Mouse (Mus musculus): Measurements from ENCODE around the gene Pitx2.

Pitx2 gene

GRCm38 (mm10) chr3:129216911-129217561 is 17.4 kb downstream of the Pitx2 start:
- DNase-seq (ENCODE audit: low spot score in 2 of 2) = no peak

- no peak for DNase-seq (ENCODE audit: low spot score in 2 of 2)
Measured at GRCm38 (mm10) chr3:129217862-129218370, 18.2 kb downstream of the Pitx2 start.

- DNase-seq (ENCODE audit: low spot score in 2 of 2) = no peak
Measured at GRCm38 (mm10) chr3:129218371-129218921, 18.8 kb downstream of the Pitx2 start.

- DNase-seq (ENCODE audit: low spot score in 2 of 2) = no peak
Measured at GRCm38 (mm10) chr3:129220086-129220670, 20.5 kb downstream of the Pitx2 start.

GRCm38 (mm10) chr3:129220681-129221379 is 21.2 kb downstream of the Pitx2 start:
- DNase-seq (ENCODE audit: low spot score in 2 of 2) = no peak

GRCm38 (mm10) chr3:129221380-129222260 is 21.9 kb downstream of the Pitx2 start:
- DNase-seq (ENCODE audit: low spot score in 2 of 2) = no peak

GRCm38 (mm10) chr3:129222448-129223290 is 23.0 kb downstream of the Pitx2 start:
- DNase-seq (ENCODE audit: low spot score in 2 of 2) = no peak

- no peak for DNase-seq (ENCODE audit: low spot score in 2 of 2)
Measured at GRCm38 (mm10) chr3:129223401-129223800, 23.7 kb downstream of the Pitx2 start.

GRCm38 (mm10) chr3:129223964-129224805 is 24.5 kb downstream of the Pitx2 start:
- no peak for DNase-seq (ENCODE audit: low spot score in 2 of 2)

- DNase-seq (ENCODE audit: low spot score in 2 of 2) = no peak
Measured at GRCm38 (mm10) chr3:129224806-129225576, 25.3 kb downstream of the Pitx2 start.

- DNase-seq (ENCODE audit: low spot score in 2 of 2) = no peak
Measured at GRCm38 (mm10) chr3:129225577-129226289, 26.1 kb downstream of the Pitx2 start.

- no peak for DNase-seq (ENCODE audit: low spot score in 2 of 2)
Measured at GRCm38 (mm10) chr3:129226681-129227080, 27.0 kb downstream of the Pitx2 start.

GRCm38 (mm10) chr3:129227331-129227730 is 27.7 kb downstream of the Pitx2 start:
- no peak for DNase-seq (ENCODE audit: low spot score in 2 of 2)

- no peak for DNase-seq (ENCODE audit: low spot score in 2 of 2)
Measured at GRCm38 (mm10) chr3:129238010-129238409, 38.3 kb downstream of the Pitx2 start.

GRCm38 (mm10) chr3:129238664-129239258 is 39.1 kb downstream of the Pitx2 start:
- DNase-seq (ENCODE audit: low spot score in 2 of 2) = no peak

GRCm38 (mm10) chr3:129250997-129251396 is 51.3 kb downstream of the Pitx2 start:
- no peak for DNase-seq (ENCODE audit: low spot score in 2 of 2)

GRCm38 (mm10) chr3:129254246-129254645 is 54.6 kb downstream of the Pitx2 start:
- no peak for DNase-seq (ENCODE audit: low spot score in 2 of 2)

GRCm38 (mm10) chr3:129256283-129256682 is 56.6 kb downstream of the Pitx2 start:
- no peak for DNase-seq (ENCODE audit: low spot score in 2 of 2)

All from thymus, postnatal 10 days (tissue).